Mouse (Mus musculus) heart, postnatal 36 days (tissue): ENCODE data around the gene Ndufa12. TPM values are rescaled to one million over a fixed set of nuclear protein-coding genes. Genes with fewer than 3 reads are reported as not detected.
A peak's percentile ranks its signal among the peaks of the same experiment; 100 is the strongest.

Experiments used
- DNase-seq, 2 experiments: peaks; one replicate each; pipeline ENCODE4 v3.0.0; 2021 to 2022
- intact Hi-C: fragments of 180-260 bp; cut with DNase I; formaldehyde crosslinking; loops from one replicate; pipeline ENCODE4 v1.15.1; 2025
- total RNA-seq, 2 experiments: library from RNA; stranded (reverse); gene quantifications; 2 replicates each; pipeline ENCODE4 v1.2.3; 2021

Ndufa12 gene
- total RNA-seq: 100 to 1,000 TPM; 810 to 834 TPM

GRCm38 (mm10) chr10:94198482-94199405 is at the start of gene Ndufa12:
TSS of gene Ndufa12 (plus strand) at chr10:94198720.
- DNase-seq: peak; percentile 96
- intact Hi-C loops: loop anchor here (2.0 to 5.0 kb wide), 2 partner anchors 52 to 161 kb away; partner anchors contain the start of genes Fgd6 and Vezt

GRCm38 (mm10) chr10:94151488-94151887 is 47.0 kb upstream of the Ndufa12 start:
- intact Hi-C loops: no loop called here
- no peak for DNase-seq

- DNase-seq: no peak
- intact Hi-C loops: no loop called here
These were observed 44.7 kb upstream of the Ndufa12 start for GRCm38 (mm10) chr10:94153841-94154240.

GRCm38 (mm10) chr10:94158962-94159361 is 39.6 kb upstream of the Ndufa12 start:
- intact Hi-C loops: no loop called here
- DNase-seq: no peak

GRCm38 (mm10) chr10:94159406-94159805 is 39.1 kb upstream of the Ndufa12 start:
- intact Hi-C loops: no loop called here

GRCm38 (mm10) chr10:94161051-94161765 is 37.3 kb upstream of the Ndufa12 start:
- DNase-seq: no peak
- intact Hi-C loops: no loop called here

More at GRCm38 (mm10) chr10:94159406-94159805, 39.1 kb upstream of the Ndufa12 start:
- DNase-seq: no peak

GRCm38 (mm10) chr10:94162031-94162430 is 36.5 kb upstream of the Ndufa12 start:
- no peak for DNase-seq
- intact Hi-C loops: no loop called here

GRCm38 (mm10) chr10:94164104-94164845 is 34.2 kb upstream of the Ndufa12 start:
- DNase-seq: no peak
- intact Hi-C loops: no loop called here

GRCm38 (mm10) chr10:94165426-94165825 is 33.1 kb upstream of the Ndufa12 start:
- intact Hi-C loops: no loop called here
- no peak for DNase-seq

GRCm38 (mm10) chr10:94167051-94167750 is 31.3 kb upstream of the Ndufa12 start:
- intact Hi-C loops: no loop called here
- DNase-seq: no peak

- DNase-seq: no peak
- intact Hi-C loops: no loop called here
These were observed 26.9 kb upstream of the Ndufa12 start for GRCm38 (mm10) chr10:94171440-94172130.

- intact Hi-C loops: no loop called here
- DNase-seq: no peak
These were observed 26.4 kb upstream of the Ndufa12 start for GRCm38 (mm10) chr10:94172137-94172536.

GRCm38 (mm10) chr10:94172706-94173105 is 25.8 kb upstream of the Ndufa12 start:
- intact Hi-C loops: no loop called here
- no peak for DNase-seq

- DNase-seq: no peak
- intact Hi-C loops: no loop called here
These were observed 23.9 kb upstream of the Ndufa12 start for GRCm38 (mm10) chr10:94174652-94175051.

GRCm38 (mm10) chr10:94183199-94183598 is 15.3 kb upstream of the Ndufa12 start:
- no peak for DNase-seq
- intact Hi-C loops: no loop called here

- DNase-seq: no peak
- intact Hi-C loops: no loop called here
These were observed 6.5 kb downstream of the Ndufa12 start for GRCm38 (mm10) chr10:94204973-94205372.

- no peak for DNase-seq
- intact Hi-C loops: loop anchor here (5.0 kb wide), 1 partner anchor 396 kb away; no protein-coding TSS in a partner anchor
These were observed 12.4 kb downstream of the Ndufa12 start for GRCm38 (mm10) chr10:94210718-94211618.

- DNase-seq: no peak
- intact Hi-C loops: loop anchor here (5.0 kb wide), 1 partner anchor 396 kb away; no protein-coding TSS in a partner anchor
These were observed 13.2 kb downstream of the Ndufa12 start for GRCm38 (mm10) chr10:94211725-94212124.
